Mouse (Mus musculus) neutrophil, adult 5-6 weeks (primary cell): Measurements from ENCODE around the gene Cnot10. TPM values are rescaled to one million over a fixed set of nuclear protein-coding genes. Genes with fewer than 3 reads are reported as not detected.

Experiments used
- ATAC-seq: fragments of 151-379, 151-347 bp; 2 replicates; pipeline ENCODE4 v1.8.0; 2017; ENCODE audit warnings: mild to moderate bottlenecking, moderate TSS enrichment; ENCODE audit not compliant: insufficient number of reproducible peaks, poor library complexity, low FRiP score, severe bottlenecking; ENCODE audit errors: extremely low read depth
- total RNA-seq: library from RNA; stranded (forward); fragments of 200-1000 nt; gene quantifications from 2 replicates; pipeline ENCODE4 v1.2.3, GENCODE M21; 2017

The Cnot10 gene
- 43.1 and 48.4 TPM in 2 replicates for total RNA-seq

DNA sequence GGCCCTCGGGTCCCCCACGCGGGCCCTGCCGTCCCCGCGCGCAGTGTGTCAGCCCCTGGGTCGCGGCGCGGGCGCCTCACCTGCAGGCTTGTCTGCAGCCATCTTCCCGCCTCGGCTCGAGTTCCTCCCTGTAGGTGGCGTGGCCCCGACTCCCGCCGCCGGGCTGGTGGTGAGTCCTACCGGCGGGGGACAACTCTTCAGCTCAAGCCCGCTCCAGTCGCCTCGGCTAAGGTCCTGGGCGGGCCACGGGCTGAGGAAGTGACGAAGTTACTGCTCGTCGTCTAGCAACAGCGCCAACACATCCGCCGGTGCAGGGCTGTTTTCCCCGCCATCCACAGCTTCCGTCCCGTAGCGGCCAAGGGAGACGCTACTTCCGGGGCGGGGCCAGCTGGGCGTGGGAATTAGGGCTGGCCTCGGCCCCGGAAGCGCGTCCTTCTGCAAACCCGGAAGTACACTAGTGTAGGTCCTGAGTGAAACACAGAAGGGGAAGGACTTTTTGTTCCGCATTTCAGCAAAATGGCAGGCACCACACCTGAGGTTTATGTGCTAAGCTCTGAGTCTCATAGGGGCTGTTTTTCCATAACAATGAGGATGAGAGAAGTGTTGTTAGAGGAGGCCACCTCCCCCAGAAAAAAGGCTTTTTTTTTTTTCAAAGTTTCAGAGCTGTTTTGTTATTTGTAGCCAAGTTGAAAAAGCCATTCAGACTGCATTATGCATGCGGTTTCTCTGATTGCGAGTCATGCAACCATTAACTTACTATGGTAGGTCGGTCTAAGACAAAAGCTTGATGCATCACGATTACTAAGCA, at the start of gene Cnot10:
TSS of gene Cnot10 (minus strand) at position 346 of the 808 bp plus-strand sequence.
- ATAC-seq = peak; percentile 98

DNA sequence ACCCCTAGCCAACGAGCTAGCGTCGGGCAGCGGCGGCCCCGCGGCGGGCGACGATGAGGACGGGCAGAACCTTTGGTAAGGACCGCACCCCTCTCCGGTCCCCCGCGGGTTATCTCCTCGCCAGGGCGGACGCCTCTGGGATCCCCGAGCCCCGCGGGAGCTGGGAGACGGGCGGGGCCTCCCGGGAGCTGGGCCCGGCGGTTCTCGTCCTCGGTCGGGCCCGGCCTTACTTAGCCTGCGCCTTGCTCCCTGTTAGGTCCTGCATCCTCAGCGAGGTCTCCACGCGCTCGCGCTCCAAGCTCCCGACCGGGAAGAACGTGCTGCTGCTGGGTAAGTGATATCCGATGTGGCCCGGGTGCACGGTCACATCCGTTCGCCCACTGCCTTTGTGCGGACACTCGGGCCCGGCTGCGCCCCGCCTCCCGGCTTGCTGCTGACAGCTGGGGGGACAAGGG, 49.0 kb upstream of the Cnot10 start:
- 0 out of 2 replicates have a peak, but pooled peaks have one; percentile 26 for ATAC-seq

DNA sequence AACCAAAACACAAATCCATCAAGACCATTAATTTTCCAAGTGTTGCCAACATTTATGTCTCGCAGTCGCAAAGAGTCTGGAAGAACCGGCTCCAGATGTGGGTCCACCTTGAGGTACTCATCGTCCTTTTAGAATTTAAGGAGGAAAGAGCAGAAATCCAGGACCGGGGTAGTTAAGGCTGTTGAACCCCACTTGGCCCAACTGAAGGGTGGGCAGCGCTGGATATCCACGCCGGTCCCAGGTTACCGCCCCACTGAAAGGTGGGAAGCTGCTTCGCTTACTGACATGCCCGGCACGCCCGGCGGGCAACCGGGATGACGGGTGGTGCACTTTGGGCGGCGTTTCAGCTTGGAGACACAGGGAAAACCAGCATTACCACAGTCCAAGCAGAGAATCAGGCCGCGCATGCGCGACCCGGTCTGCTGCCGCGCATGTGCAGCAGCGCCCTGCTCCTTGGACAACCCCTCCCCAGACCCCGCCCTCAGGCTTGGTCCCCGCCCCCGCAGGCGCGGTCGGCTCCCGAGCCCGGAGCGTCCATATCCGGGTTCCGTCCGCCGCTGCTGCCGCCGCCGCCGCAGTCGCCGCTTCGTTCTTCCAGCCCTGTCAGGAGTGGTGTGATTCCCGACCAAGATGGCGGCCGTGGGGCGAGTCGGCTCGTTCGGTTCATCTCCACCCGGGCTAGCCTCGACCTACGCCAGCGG, 48.4 kb upstream of the Cnot10 start, which contains the start of gene Dync1li1:
TSS of gene Dync1li1 (plus strand) at position 539 of the 701 bp plus-strand sequence.
- peak; percentile 89 for ATAC-seq

DNA sequence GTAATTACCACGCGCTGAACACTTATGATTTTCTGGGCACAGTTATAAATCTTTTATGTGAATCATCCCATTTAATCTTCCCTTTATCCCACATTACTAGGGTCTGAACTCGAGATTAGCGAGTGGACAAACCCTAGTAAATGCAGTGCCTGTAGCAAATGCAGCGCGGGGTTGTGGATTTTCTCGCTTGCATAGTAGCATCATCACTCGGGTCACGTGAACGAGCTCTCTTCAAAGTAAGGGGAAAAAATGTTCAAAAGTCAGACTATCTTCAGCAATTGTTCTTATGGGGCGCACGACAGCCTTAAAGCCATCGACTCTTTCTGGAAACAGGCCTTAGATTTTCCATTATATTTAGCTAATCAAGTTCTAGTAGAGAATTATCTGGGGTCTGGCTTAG, 47.7 kb upstream of the Cnot10 start:
- ATAC-seq = no peak

DNA sequence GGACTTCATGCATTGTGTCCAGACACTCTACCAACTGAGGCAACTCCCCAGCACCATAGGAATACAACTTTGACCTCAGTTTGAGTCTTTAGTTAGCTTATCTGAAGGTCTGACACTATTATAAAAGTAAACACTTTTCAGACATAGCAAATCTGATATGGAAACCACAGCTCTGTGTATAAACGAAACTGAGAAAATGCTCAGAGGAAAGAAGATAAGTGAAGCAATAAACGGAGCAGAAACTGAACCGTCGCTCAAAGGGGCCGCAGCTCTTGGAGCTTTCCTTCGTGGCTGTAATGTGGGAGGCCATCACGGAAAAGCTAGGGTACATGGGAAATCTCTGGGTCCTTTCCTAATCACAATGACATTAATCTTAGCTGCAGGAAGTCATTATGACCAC, 46.3 kb upstream of the Cnot10 start:
- ATAC-seq = no peak

DNA sequence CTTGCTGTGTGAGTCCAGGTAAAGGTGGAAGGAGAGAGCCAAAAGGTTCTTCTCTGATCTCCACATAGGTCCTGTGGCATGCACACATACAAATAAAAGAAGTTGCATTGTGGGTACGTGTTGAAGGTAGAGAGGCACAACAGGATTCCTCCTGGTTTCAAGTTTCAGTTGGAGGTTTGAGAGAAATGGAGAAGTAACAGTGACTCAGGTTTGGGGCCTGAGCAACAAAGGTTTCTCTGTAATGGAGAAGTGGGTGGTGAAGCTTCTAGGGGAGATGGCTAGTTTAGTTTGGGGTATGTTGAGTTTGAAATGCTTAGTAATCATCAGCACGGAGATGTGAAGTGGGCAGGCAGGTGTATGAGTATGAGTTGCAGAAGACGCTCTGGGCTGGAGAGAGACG, 42.2 kb upstream of the Cnot10 start:
- no peak for ATAC-seq

DNA sequence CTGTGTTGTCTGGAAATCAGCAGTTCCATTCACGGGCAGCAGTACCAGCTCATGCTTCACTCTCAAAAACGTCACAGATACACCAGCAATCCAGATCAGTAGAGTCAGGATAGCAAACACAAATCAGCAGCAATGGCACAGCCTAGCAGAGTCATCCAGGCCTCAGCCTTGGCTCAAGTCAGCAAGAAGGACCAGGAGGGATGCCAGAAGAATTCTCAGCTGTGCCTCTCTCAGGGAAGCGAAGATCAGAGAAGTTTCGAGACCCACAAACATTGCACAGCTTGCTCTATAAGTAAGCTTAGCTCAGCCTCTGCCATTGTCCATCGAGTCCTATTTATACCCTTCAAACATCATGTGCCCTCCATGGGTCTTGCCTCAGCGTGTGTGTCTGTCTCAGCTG, 40.5 kb upstream of the Cnot10 start:
- ATAC-seq = no peak

DNA sequence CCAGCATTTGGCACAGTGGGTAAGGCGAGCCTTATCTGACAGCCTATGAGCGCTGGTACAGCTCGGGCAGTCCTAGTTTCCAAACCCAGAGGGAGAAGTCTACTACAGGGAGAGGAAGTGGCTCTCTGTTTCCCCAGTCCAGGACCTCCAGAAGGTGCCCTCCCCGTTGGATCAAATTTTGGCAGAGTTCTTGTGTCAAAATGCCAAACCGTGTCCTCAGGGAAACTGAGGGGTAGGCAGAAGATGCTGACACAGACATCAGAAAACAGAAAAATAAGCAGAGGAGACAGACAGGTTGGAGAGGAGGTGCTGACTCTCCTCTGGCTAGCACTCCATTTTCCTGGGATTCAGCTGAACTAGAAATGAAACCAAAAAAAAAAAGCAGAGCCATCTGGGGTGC, 40.0 kb upstream of the Cnot10 start:
- ATAC-seq = no peak

DNA sequence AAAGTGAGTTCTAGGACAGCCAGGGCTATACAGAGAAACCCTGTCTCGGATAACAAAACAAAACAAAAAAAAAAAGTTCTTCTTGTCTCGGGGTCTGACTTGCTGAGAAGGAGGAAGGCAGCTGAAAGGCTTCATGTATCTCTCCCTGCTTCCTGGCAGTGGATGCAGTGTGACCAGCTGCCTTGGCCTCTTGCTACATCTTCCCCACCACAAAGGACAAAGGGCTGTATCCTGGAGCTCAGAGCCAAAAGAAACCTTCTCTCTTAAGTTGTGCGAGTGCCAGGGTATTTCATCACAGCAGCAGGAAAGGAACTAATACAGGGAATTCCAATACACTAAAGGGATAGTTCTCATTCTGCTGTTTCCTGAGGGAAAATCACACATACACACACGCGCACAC, 38.6 kb upstream of the Cnot10 start:
- no peak for ATAC-seq

DNA sequence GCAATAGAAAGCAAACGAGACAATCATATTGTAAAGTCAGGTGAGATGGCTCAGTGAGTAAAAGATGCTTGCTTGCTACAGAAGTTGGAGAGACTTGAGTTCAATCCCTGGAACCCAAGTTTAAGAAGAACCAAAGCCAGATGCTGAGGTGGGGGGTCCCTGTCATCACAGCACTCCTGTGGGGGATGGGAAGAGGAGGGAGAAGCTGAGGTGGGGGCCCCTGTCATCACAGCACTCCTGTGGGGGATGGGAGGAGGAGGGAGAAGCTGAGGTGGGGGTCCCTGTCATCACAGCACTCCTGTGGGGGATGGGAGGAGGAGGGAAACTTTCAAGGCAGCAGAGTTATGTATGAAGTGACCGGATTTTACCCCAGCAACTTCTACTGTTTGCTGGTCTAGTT, 33.6 kb upstream of the Cnot10 start:
- ATAC-seq = no peak

DNA sequence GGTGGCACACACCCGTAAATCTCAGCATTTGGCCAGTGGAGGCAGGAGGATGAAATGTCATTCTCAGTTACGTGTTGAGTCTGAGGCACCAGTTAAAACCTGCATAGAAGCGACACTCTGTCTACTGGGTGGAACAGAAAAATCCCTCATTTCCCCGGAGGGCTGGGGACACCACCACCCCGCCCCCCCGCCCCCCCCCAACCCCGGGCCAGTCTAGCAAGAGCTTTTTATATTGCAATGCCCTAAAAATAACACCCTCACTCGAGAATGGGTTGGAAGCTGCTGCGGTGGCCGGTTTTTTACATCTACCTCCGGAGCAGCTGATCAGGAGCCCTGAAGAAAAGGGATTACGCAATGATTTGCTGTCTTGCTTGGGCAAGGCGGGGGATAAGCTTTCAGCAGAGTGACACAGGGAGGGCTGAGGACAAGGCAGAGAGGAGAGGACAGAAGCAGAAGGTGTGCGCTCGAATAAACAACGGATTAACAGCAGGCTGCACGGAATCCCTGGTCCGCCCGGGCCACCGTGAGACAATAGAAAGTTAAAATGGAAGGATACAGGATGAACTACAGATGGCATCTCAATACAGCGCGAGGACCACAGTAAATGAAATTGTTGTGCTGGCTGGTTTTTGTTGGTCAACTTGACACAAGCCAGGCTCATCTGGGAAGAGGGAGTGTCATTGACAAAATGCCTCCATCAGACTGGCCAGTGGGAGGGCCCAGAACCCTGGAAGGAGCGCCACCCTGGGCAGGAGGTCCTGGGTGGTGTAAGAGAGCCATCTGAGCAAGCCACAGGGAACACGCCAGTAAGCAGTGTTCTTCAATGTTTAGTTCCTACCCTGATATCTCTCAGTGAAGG, 32.9 kb upstream of the Cnot10 start:
- 0 out of 2 replicates have a peak, but pooled peaks have one; percentile 19 for ATAC-seq

DNA sequence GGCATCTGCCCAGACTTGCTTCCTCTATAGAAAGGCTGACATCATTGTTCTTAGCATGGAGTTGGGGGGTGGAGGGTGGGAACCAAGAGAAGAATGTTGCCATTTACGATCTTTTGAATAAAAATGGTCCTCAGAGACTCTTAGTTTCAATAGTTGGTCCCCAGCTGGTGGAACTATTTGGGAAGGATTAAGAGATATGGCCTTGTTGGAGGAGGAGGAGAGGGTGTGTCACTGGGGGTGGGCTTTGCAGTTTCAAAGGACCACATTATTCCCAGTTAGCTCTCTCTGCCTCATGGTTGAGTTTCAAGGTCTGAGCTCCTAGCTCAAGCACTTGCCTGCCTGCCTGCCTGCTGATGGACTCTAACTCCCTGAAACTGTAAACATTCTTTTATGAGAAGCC, 32.0 kb upstream of the Cnot10 start:
- ATAC-seq = no peak

DNA sequence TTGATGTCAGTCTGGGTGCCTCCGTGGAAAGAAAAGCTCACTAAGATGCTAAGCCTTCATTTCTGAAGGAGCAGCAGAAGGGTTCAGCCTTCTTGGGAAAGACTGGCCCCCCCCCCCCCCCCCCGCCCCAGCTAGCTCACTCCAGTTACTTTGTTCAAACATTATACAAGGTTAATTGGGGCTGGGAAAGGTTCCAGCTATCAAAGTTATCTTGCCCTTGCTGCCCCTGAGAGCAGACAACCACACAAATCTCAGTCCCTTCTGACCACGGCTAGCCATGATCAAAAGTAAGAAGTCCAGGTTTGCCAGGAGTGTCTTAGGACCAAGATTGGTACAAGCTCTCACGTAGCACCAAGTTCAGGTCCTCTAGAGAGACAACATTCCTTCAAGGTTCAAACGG, 29.0 kb upstream of the Cnot10 start:
- ATAC-seq = no peak

DNA sequence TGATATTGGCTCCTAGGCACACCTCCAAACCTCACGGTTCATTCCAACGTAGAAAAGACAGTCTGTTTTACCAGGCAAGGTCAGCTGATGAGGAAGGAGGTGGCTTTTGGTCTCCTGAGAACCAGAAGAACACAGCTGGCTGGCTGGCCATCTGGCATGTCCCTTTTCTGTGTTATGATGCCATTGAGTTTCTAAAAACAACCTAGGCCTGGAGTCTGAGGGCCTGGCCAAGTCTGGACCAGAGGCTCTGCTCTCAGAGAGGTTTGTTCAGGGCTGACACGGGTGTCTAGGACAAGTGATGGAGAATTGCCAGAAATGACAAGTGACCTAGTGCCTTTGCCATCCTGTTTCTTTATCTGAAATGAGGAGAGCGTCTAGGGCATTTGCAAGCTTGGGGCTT, 28.1 kb upstream of the Cnot10 start:
- no peak for ATAC-seq

DNA sequence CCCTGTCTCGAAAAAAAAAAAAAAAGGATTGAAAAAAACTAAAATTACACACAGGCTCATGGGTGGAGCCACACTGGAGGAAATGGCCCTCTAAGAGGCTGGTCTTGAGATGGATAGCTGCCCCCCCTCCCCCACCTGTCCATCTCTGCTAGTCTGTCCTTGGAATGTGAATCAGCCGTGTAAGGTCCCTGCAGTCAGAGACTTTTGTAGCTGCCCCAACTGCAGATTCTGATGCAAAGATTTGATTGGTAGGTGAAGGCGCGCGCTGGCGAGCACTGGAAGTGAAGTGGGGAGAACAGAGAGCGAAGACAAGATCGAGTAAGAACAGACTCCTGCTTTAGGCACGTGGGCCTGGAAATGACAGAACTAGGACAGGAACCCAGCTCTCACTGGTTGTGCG, 26.9 kb upstream of the Cnot10 start:
- no peak for ATAC-seq

DNA sequence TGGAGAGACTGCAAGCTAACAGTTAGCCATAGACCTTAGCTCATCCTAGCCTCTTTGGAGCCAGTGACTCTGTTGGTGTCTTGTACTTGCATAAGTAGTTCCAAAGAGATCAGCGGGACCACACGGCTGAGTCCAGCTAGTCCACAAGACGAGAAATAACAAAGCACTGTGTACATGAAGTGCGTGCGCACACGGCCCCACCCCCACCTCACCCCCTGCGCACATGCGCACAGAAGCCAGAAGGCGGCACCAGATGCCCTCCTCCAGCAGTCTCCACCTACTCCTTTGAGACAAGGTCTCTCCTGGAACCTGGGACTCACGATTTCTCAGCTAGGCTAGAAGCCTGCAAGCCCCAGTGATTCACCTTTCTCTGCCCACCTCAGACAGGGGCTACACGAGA, 23.8 kb upstream of the Cnot10 start:
- no peak for ATAC-seq

DNA sequence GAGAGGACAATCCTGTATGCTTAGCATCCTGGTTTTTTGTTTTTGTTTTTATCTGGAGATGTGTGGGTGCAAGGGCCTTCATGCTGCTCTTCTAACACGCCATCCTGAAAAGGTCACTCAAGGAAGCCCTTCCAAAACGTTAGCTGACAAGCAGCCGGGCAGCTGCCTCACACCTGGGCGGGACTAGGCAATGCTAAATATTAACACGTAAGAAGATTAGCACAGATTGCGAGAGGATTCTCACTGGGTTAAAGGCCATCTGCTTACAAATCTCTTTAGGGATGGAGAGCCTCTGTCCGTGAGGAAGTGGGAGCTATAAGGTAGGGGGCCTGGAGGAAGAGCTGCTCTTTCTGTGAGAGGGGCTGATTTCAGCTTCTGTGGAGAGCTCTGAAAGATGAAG, 22.0 kb upstream of the Cnot10 start:
- ATAC-seq = no peak

DNA sequence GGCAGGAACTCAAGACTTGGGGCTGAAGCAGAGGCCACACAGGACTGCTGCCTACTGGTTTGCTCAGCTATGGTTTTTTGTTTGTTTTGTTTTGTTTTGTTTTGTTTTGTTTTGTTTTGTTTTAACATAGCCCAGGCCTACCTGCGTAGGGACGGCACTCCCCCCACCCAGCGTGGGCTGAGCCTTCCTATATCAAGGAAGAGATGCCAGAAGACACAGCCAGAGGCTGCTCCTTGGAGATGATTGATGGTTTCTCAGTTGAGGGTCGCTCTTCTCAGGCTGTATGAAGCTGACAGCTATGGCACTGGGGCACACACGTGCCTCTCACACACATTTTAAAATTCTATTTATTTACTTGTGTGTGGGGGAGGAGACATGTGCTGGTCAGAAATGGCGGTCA, 21.0 kb upstream of the Cnot10 start:
- ATAC-seq = no peak

DNA sequence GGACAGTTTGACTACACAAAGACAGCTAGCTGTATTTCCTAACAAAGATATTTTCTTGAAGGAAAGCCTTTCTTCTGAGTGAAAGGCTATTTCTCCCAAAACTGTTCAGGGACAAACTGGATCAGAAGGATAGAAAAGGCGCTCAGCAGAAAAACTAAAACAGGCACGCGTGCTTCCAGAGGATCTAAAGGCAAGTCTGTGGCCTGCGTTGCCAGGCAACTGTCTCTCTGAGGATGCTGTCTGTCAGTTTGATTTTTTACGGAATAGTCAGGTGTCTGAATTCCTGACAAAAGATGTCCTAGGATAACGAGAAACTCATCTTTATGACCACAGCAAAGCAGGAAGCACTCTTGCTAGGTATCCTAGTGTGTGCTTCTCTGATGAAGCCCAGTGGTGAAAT, 20.5 kb upstream of the Cnot10 start:
- no peak for ATAC-seq
